Mouse (Mus musculus): Measurements from ENCODE around the gene Afmid. TPM values are rescaled to one million over a fixed set of nuclear protein-coding genes. Genes with fewer than 3 reads are reported as not detected.

Gene Afmid
- polyA plus RNA-seq, 1 experiment from 2014 or later: 4.6 TPM

GRCm38 (mm10) chr11:117871911-117872584, 46.3 kb downstream of the Afmid start:
- ATAC-seq (ENCODE audit: insufficient read depth): no peak
- no peak overlapping the region; the same call in 1 of the 2 replicates for H3K9ac ChIP-seq
- no peak overlapping the region for H3K4me3 ChIP-seq (ENCODE audit: low read depth, low read length)
- H3K36me3 ChIP-seq (ENCODE audit: insufficient read depth): no peaks in the 10 kb centered on the region
- H3K9me3 ChIP-seq (ENCODE audit: low read depth, low read length): no peaks in the 10 kb centered on the region
- DNase-seq: no peak
- no peaks in the 10 kb centered on the region for H3K4me1 ChIP-seq (ENCODE audit: insufficient read depth)
- peak overlapping the region; percentile 88; the same call in 1 of the 2 replicates for H3K4me2 ChIP-seq
- WGBS: 51% methylated on average over 12 of the region's 12 CpGs
- TF ChIP-seq CTCF (IDR thresholded peaks at IDR 0.05; ENCODE audit: low read depth): no peak
- no peaks in the 10 kb centered on the region for H3K27me3 ChIP-seq (ENCODE audit: insufficient read depth, low read length)
- H3K27ac ChIP-seq (ENCODE audit: low read depth): no peak overlapping the region

GRCm38 (mm10) chr11:117872861-117873608, 47.3 kb downstream of the Afmid start, which contains the start of gene Tha1:
Gene Tha1 (minus strand): TSS chr11:117873481.
- no peak for TF ChIP-seq CTCF (IDR thresholded peaks at IDR 0.05; ENCODE audit: low read depth)
- H3K9me3 ChIP-seq (ENCODE audit: low read depth, low read length): no peaks in the 10 kb centered on the region
- peak within 1 kb of the TSS; percentile 88 for H3K4me2 ChIP-seq
- ATAC-seq (ENCODE audit: insufficient read depth) (peak; percentile 82), DNase-seq (peak; percentile 92)
- peak within 1 kb of the TSS; percentile 59 for H3K4me3 ChIP-seq (ENCODE audit: low read depth, low read length)
- H3K36me3 ChIP-seq (ENCODE audit: insufficient read depth): no peaks in the 10 kb centered on the region
- no peaks in the 10 kb centered on the region for H3K27me3 ChIP-seq (ENCODE audit: insufficient read depth, low read length)
- H3K9ac ChIP-seq: peak within 1 kb of the TSS; percentile 58
- peaks cover under 1% of the 10 kb centered on the region; the same call in 1 of the 2 replicates for H3K4me1 ChIP-seq (ENCODE audit: insufficient read depth)
- no peak within 1 kb of the TSS for H3K27ac ChIP-seq (ENCODE audit: low read depth)
- WGBS: 1% methylated on average over 51 of the region's 51 CpGs

GRCm38 (mm10) chr11:117874419-117874818, 48.7 kb downstream of the Afmid start:
- 60% methylated on average over 4 of the region's 4 CpGs for WGBS
- no peak overlapping the region for H3K4me2 ChIP-seq
- no peaks in the 10 kb centered on the region for H3K27me3 ChIP-seq (ENCODE audit: insufficient read depth, low read length)
- no peaks in the 10 kb centered on the region for H3K36me3 ChIP-seq (ENCODE audit: insufficient read depth)
- H3K4me1 ChIP-seq (ENCODE audit: insufficient read depth): peaks cover 9% of the 10 kb centered on the region
- no peak for DNase-seq
- no peak for ATAC-seq (ENCODE audit: insufficient read depth)
- no peak overlapping the region for H3K4me3 ChIP-seq (ENCODE audit: low read depth, low read length)
- H3K9ac ChIP-seq: no peak overlapping the region
- no peaks in the 10 kb centered on the region for H3K9me3 ChIP-seq (ENCODE audit: low read depth, low read length)
- no peak overlapping the region for H3K27ac ChIP-seq (ENCODE audit: low read depth)
- TF ChIP-seq CTCF (IDR thresholded peaks at IDR 0.05; ENCODE audit: low read depth): peak; percentile 60

GRCm38 (mm10) chr11:117875681-117876080, 50.0 kb downstream of the Afmid start:
- no peak overlapping the region for H3K27ac ChIP-seq (ENCODE audit: low read depth)
- no peaks in the 10 kb centered on the region for H3K36me3 ChIP-seq (ENCODE audit: insufficient read depth)
- no peak overlapping the region for H3K4me3 ChIP-seq (ENCODE audit: low read depth, low read length)
- no peak overlapping the region for H3K9ac ChIP-seq
- no peak for DNase-seq
- no peak overlapping the region for H3K4me2 ChIP-seq
- TF ChIP-seq CTCF (IDR thresholded peaks at IDR 0.05; ENCODE audit: low read depth): no peak
- peaks cover 10% of the 10 kb centered on the region for H3K4me1 ChIP-seq (ENCODE audit: insufficient read depth)
- ATAC-seq (ENCODE audit: insufficient read depth): no peak
- H3K27me3 ChIP-seq (ENCODE audit: insufficient read depth, low read length): no peaks in the 10 kb centered on the region
- 21% methylated on average over 6 of the region's 6 CpGs for WGBS
- no peaks in the 10 kb centered on the region for H3K9me3 ChIP-seq (ENCODE audit: low read depth, low read length)

GRCm38 (mm10) chr11:117877917-117878745, 52.4 kb downstream of the Afmid start:
- H3K4me3 ChIP-seq (ENCODE audit: low read depth, low read length): no peak overlapping the region
- peaks cover 27% of the 10 kb centered on the region for H3K4me1 ChIP-seq (ENCODE audit: insufficient read depth)
- H3K9ac ChIP-seq: no peak overlapping the region; the same call in 1 of the 2 replicates
- H3K27ac ChIP-seq (ENCODE audit: low read depth): peak overlapping the region; percentile 21; the same call in 1 of the 2 replicates
- ATAC-seq (ENCODE audit: insufficient read depth) (0 out of 2 replicates have a peak, but pooled peaks have one; percentile 16), DNase-seq (peak; percentile 59)
- H3K9me3 ChIP-seq (ENCODE audit: low read depth, low read length): no peaks in the 10 kb centered on the region
- H3K4me2 ChIP-seq: peak overlapping the region; percentile 29
- WGBS: 16% methylated on average over 13 of the region's 13 CpGs
- no peaks in the 10 kb centered on the region for H3K27me3 ChIP-seq (ENCODE audit: insufficient read depth, low read length)
- H3K36me3 ChIP-seq (ENCODE audit: insufficient read depth): no peaks in the 10 kb centered on the region
- TF ChIP-seq CTCF (IDR thresholded peaks at IDR 0.05; ENCODE audit: low read depth): no peak

GRCm38 (mm10) chr11:117878892-117879291, 53.2 kb downstream of the Afmid start:
- no peak for ATAC-seq (ENCODE audit: insufficient read depth)
- Histone ChIP-seq H3K4me3 (ENCODE audit: low read depth, low read length) (no peak overlapping the region), H3K9me3 (ENCODE audit: low read depth, low read length) (no peaks in the 10 kb centered on the region)

More at GRCm38 (mm10) chr11:117878892-117879291, 53.2 kb downstream of the Afmid start:
- Histone ChIP-seq H3K36me3 (ENCODE audit: insufficient read depth) (no peaks in the 10 kb centered on the region), H3K4me1 (ENCODE audit: insufficient read depth) (peaks cover 27% of the 10 kb centered on the region), H3K27ac (ENCODE audit: low read depth) (peak overlapping the region; percentile 21; the same call in 1 of the 2 replicates), H3K27me3 (ENCODE audit: insufficient read depth, low read length) (no peaks in the 10 kb centered on the region), H3K4me2 (peak overlapping the region; percentile 29), H3K9ac (no peak overlapping the region; the same call in 1 of the 2 replicates)
- DNase-seq: peak; percentile 17
- WGBS: 31% methylated on average over 8 of the region's 8 CpGs
- no peak for TF ChIP-seq CTCF (IDR thresholded peaks at IDR 0.05; ENCODE audit: low read depth)
